Mouse (Mus musculus) heart, embryonic 13.5 days (tissue): ENCODE measurements at regions not wholly inside any gene's neighbourhood (a gene's known extent, or its start where the extent isn't known, plus 50 kb on each side); places are given as distances from the start of the nearest gene placed in this dataset.

Experiments
- ATAC-seq: fragments of 200-750 bp; cut with Nextera tagmentation; 2 replicates; pipeline ENCODE4 v1.8.0; 2017; ENCODE audit warnings: moderate TSS enrichment; ENCODE audit not compliant: insufficient number of reproducible peaks, low FRiP score, low TSS enrichment; ENCODE audit errors: extremely low read depth
- H3K27ac ChIP-seq: fragments of 300-500 bp; sonication (generic); replicated peaks from 2 replicates; pipeline ENCODE4 v1.5.1; 2015; ENCODE audit warnings: moderate library complexity, mild to moderate bottlenecking, inconsistent platforms
- H3K27me3 ChIP-seq: fragments of 300-500 bp; sonication (generic); replicated peaks from 2 replicates; pipeline ENCODE4 v1.6.1; 2015; ENCODE audit warnings: mild to moderate bottlenecking, inconsistent platforms
- H3K36me3 ChIP-seq: fragments of 300-500 bp; sonication (generic); 2 replicates; pipeline ENCODE4 v1.6.1; 2015; ENCODE audit warnings: mild to moderate bottlenecking, inconsistent platforms
- H3K4me1 ChIP-seq: fragments of 300-500 bp; sonication (generic); 2 replicates; pipeline ENCODE4 v1.6.1; 2015; ENCODE audit warnings: inconsistent platforms
- H3K4me2 ChIP-seq: fragments of 300-500 bp; sonication (generic); 2 replicates; pipeline ENCODE4 v1.6.1; 2015; ENCODE audit warnings: inconsistent platforms, mild to moderate bottlenecking, moderate library complexity
- H3K4me3 ChIP-seq: fragments of 300-500 bp; sonication (generic); 2 replicates; pipeline ENCODE4 v1.5.1; 2015; ENCODE audit warnings: moderate library complexity, mild to moderate bottlenecking, inconsistent platforms
- H3K9ac ChIP-seq: fragments of 300-500 bp; sonication (generic); 2 replicates; pipeline ENCODE4 v1.6.1; 2015; ENCODE audit warnings: inconsistent platforms, mild to moderate bottlenecking, moderate library complexity
- H3K9me3 ChIP-seq: fragments of 300-500 bp; sonication (generic); 2 replicates; pipeline ENCODE4 v1.6.1; 2016; ENCODE audit warnings: inconsistent platforms
- WGBS: fragments of 180-500 bp; shearing (Covaris S2); methylation state at CpG from one replicate; pipeline ENCODE4 v1.1.7; 2015; ENCODE audit warnings: mixed read lengths; 5-methylcytosine and 5-hydroxymethylcytosine counted together

DNA sequence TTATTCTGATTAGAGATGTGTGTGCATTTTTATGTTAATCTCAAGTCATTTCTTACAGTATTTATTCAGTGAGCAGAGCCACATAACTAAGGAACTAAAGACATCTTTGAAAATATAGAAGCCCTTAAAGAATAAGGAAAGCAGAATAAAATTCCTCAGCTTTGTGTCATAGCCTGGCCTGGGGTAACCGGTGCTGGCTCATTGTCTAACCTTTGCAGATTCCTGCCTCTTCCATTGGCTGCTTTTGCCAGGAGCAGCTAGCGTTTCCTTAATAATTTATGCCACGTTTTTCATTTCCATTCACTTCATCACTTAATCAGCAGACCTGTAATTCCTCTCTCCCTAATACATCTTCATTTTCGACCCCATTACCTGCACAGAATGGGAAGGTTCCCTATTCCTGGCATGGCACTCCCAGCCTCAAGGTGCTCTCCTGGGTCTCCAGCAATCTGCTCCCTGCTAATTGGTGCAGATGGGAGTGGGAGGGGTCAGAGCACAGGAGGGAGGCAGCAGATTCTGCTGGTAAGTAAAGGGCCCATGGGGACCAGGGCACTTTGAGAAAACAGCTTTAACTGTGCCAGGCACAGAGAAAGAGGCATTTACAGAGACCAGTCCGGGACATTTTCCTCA is 413.1 kb downstream of the Stim2 start:
- Histone ChIP-seq H3K36me3 (no peaks in the 10 kb centered on the region), H3K9ac (no peak overlapping the region), H3K4me3 (no peak overlapping the region), H3K4me2 (no peak overlapping the region), H3K27ac (no peak overlapping the region), H3K9me3 (no peaks in the 10 kb centered on the region; the same call in 1 of the 2 replicates), H3K27me3 (no peaks in the 10 kb centered on the region), H3K4me1 (no peaks in the 10 kb centered on the region)
- WGBS: 57% methylated on average over 5 of the region's 5 CpGs
- no peak for ATAC-seq

DNA sequence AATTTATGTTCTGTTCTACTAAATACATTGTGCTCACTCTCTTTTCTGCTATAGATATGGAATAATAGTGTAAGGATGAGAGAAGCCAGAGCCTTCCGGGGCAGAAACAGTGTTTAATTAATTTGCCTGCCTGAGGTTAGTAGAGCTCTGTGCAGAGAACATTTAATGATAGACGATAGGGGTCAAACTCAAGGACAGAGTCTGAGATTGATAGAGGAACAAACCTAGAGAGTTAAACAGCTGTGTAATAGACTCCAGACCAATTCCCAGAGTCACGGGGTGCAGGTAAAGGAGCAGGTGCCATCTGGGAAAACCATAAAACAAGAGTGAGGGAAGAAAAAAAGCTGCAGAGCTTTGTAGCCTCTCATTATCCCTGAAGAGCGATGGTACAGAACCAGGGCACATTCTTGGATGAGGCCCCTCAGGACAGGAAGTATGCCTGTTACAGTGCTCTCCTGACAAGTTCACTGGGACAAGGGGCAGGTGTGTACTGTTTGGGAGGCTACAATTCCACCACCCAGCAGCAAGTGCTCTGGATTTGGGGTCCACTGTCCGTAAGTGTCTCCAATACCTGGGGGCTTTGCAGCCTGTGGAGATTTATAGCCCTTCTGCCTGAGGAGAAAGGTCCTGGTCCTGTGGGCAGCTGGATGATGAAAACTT is 421.6 kb downstream of the Stim2 start:
- 53% methylated on average over 5 of the region's 5 CpGs for WGBS
- Histone ChIP-seq H3K36me3 (no peaks in the 10 kb centered on the region), H3K9me3 (no peaks in the 10 kb centered on the region; the same call in 1 of the 2 replicates), H3K4me3 (no peak overlapping the region), H3K27ac (peak overlapping the region; percentile 69), H3K9ac (no peak overlapping the region), H3K4me2 (no peak overlapping the region), H3K4me1 (peaks cover 15% of the 10 kb centered on the region), H3K27me3 (no peaks in the 10 kb centered on the region)
- no peak for ATAC-seq

DNA sequence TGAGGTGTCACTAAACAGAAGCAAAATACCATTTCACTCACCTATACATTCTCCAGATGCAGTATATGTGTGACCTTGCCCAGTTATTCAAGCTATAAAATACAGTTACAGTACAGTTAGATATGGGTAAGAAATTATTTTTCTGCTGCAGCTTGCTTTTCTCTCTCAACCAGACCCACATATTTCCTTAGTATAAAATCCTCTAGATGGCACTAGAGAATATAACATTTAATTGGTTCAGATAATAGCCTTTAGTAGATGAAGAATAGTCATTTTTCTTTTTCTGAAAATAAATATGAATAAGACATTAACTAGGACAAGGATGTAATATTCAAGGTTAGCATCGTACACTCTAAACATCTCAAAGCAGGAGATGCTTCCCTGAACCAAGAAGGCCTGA is 441.0 kb downstream of the Stim2 start:
- ATAC-seq: no peak
- H3K4me3 ChIP-seq: no peak overlapping the region
- 89% methylated on average over 1 of the region's 1 CpGs for WGBS
- no peaks in the 10 kb centered on the region for H3K27me3 ChIP-seq
- H3K9me3 ChIP-seq: no peaks in the 10 kb centered on the region
- no peak overlapping the region for H3K27ac ChIP-seq
- no peak overlapping the region for H3K9ac ChIP-seq
- no peak overlapping the region for H3K4me2 ChIP-seq
- no peaks in the 10 kb centered on the region for H3K36me3 ChIP-seq
- H3K4me1 ChIP-seq: 0 out of 2 replicates have a peak, but pooled peaks cover 8% of the 10 kb centered on the region

- Histone ChIP-seq H3K27ac (no peak overlapping the region), H3K9me3 (no peaks in the 10 kb centered on the region), H3K9ac (no peak overlapping the region), H3K27me3 (no peaks in the 10 kb centered on the region), H3K4me1 (0 out of 2 replicates have a peak, but pooled peaks cover 8% of the 10 kb centered on the region), H3K4me3 (no peak overlapping the region), H3K4me2 (no peak overlapping the region), H3K36me3 (no peaks in the 10 kb centered on the region)
- WGBS: 54% methylated on average over 6 of the region's 6 CpGs
- no peak for ATAC-seq
Observed at GRCm38 (mm10) chr5:54440794-54441447, 442.6 kb downstream of the Stim2 start.

DNA sequence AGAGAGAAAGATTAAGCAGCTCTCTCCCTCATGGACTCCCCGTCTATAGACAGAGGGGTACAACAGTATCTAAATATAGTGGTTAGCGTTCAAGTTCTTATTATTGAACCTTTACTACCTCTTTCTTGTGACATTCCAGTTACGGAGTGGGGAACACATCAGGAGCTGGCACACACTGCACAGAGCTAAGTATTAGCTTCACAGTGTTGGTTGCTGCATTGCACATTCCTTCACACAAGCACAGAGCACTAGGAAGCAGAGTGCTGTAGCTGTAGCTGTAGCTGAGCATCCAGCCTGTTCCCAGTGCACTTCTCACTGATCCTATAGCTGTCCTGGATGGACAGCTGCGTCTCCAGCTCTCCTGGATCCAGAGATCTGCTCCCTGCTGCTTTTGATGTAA is 443.3 kb downstream of the Stim2 start:
- H3K9me3 ChIP-seq: no peaks in the 10 kb centered on the region
- no peak overlapping the region for H3K9ac ChIP-seq
- 78% methylated on average over 4 of the region's 4 CpGs for WGBS
- no peak for ATAC-seq
- no peak overlapping the region for H3K27ac ChIP-seq
- H3K4me3 ChIP-seq: no peak overlapping the region
- 0 out of 2 replicates have a peak, but pooled peaks cover 8% of the 10 kb centered on the region for H3K4me1 ChIP-seq
- no peaks in the 10 kb centered on the region for H3K36me3 ChIP-seq
- no peaks in the 10 kb centered on the region for H3K27me3 ChIP-seq
- H3K4me2 ChIP-seq: no peak overlapping the region

- ATAC-seq: no peak
- WGBS: 73% methylated on average over 1 of the region's 1 CpGs
- no peaks in the 10 kb centered on the region for H3K36me3 ChIP-seq
Observed at GRCm38 (mm10) chr5:54483916-54484315, 485.6 kb downstream of the Stim2 start.

More at GRCm38 (mm10) chr5:54483916-54484315, 485.6 kb downstream of the Stim2 start:
- Histone ChIP-seq H3K4me2 (no peak overlapping the region), H3K27me3 (no peaks in the 10 kb centered on the region), H3K4me1 (no peaks in the 10 kb centered on the region; the same call in 1 of the 2 replicates), H3K9me3 (no peaks in the 10 kb centered on the region), H3K27ac (no peak overlapping the region), H3K9ac (no peak overlapping the region), H3K4me3 (no peak overlapping the region)
